Mouse (Mus musculus) CH12.LX (cell line): ENCODE data around the gene Tbc1d22a. TPM values are rescaled to one million over a fixed set of nuclear protein-coding genes. Genes with fewer than 3 reads are reported as not detected.

Source experiments
- DNase-seq: peaks from one replicate; pipeline ENCODE4 v3.0.0-alpha.2; 2013; ENCODE audit errors: extremely low read depth
- H3K27ac ChIP-seq: 2 replicates; pipeline ENCODE4 v1.5.1; 2012; ENCODE audit warnings: low read depth, mild to moderate bottlenecking, control low read depth, moderate library complexity; ENCODE audit not compliant: insufficient read depth
- H3K27me3 ChIP-seq: replicated peaks from 2 replicates; pipeline ENCODE3; 2012; ENCODE audit warnings: inconsistent platforms
- H3K36me3 ChIP-seq, 2 experiments: replicated peaks in 1 of 2; 2 replicates each; pipeline versions ENCODE3 to v1.6.1; 2012; ENCODE audit warnings: inconsistent platforms in 1 of 2, low read length in 1 of 2, mild to moderate bottlenecking in 1 of 2, mixed read lengths in 1 of 2, moderate library complexity in 1 of 2; ENCODE audit not compliant: control insufficient read depth in 1 of 2, insufficient read depth in 1 of 2
- H3K4me1 ChIP-seq, 2 experiments: 2 replicates each; pipeline ENCODE4 v1.6.1; 2012; ENCODE audit warnings: inconsistent platforms in 1 of 2, moderate library complexity in 1 of 2; ENCODE audit not compliant: insufficient read depth in 2 of 2, control insufficient read depth in 1 of 2
- H3K4me2 ChIP-seq: 2 replicates; pipeline ENCODE4 v1.6.1; 2012; ENCODE audit warnings: low read depth, mild to moderate bottlenecking, control low read depth; ENCODE audit not compliant: poor library complexity, insufficient read depth, severe bottlenecking
- H3K4me3 ChIP-seq, 3 experiments: fragments of 150-350 bp in 1 of 3; sonication (generic) in 1 of 3; replicated peaks in 1 of 3; 2 replicates each; pipeline versions ENCODE3 to v1.5.1; 2011 to 2012; ENCODE audit warnings: low read depth in 2 of 3, low read length in 2 of 3, mild to moderate bottlenecking in 2 of 3, moderate library complexity in 2 of 3, control low read depth in 1 of 3, improper control_type of control experiment in 1 of 3, inconsistent platforms in 1 of 3, mixed read lengths in 1 of 3; ENCODE audit not compliant: poor library complexity in 1 of 3
- H3K79me2 ChIP-seq: replicated peaks from 2 replicates; pipeline ENCODE4 v1.6.1; 2012; ENCODE audit warnings: mild to moderate bottlenecking, moderate library complexity; ENCODE audit not compliant: control insufficient read depth, poor library complexity, insufficient read depth, severe bottlenecking; ENCODE audit errors: extremely low read depth
- H3K9ac ChIP-seq: 2 replicates; pipeline ENCODE4 v1.6.1; 2012; ENCODE audit warnings: low read depth, mild to moderate bottlenecking, control low read depth, moderate library complexity; ENCODE audit not compliant: insufficient read depth
- H3K9me3 ChIP-seq: replicated peaks from 2 replicates; pipeline ENCODE3; 2012; ENCODE audit warnings: low read length, inconsistent platforms, mixed read lengths
- CHD1 ChIP-seq: IDR thresholded peaks from 2 replicates; pipeline ENCODE4 v1.6.1; 2012; ENCODE audit warnings: low read depth, low read length, improper control_type of control experiment, inconsistent platforms
- CHD2 ChIP-seq: IDR thresholded peaks from 2 replicates; pipeline ENCODE4 v1.6.1; 2011; ENCODE audit warnings: low read length, improper control_type of control experiment
- CTCF ChIP-seq, 2 experiments: IDR thresholded peaks in 1 of 2; conservative IDR thresholded peaks in 1 of 2; 2 replicates each; pipeline ENCODE4 v1.5.1; 2011 to 2012; ENCODE audit warnings: low read depth in 2 of 2, low read length in 2 of 2, improper control_type of control experiment in 1 of 2, inconsistent platforms in 1 of 2, mild to moderate bottlenecking in 1 of 2, moderate library complexity in 1 of 2
- E2F4 ChIP-seq: IDR thresholded peaks from 2 replicates; pipeline ENCODE4 v1.6.1; 2011; ENCODE audit warnings: low read depth, low read length, improper control_type of control experiment; ENCODE audit not compliant: insufficient replicate concordance
- ELF1 ChIP-seq: IDR thresholded peaks from 2 replicates; pipeline ENCODE4 v1.6.1; 2014; ENCODE audit warnings: low read depth, mild to moderate bottlenecking, inconsistent platforms, low read length, improper control_type of control experiment
- ETS1 ChIP-seq: conservative IDR thresholded peaks from 2 replicates; pipeline ENCODE4 v1.6.1; 2012; ENCODE audit warnings: low read depth, mild to moderate bottlenecking, inconsistent platforms, low read length, improper control_type of control experiment, moderate library complexity
- GABPA ChIP-seq: IDR thresholded peaks from 2 replicates; pipeline ENCODE4 v1.6.1; 2012; ENCODE audit warnings: low read depth, low read length, improper control_type of control experiment, inconsistent platforms; ENCODE audit not compliant: insufficient replicate concordance
- HCFC1 ChIP-seq: IDR thresholded peaks from 2 replicates; pipeline ENCODE4 v1.6.1; 2012; ENCODE audit warnings: low read depth, mild to moderate bottlenecking, inconsistent platforms, low read length, improper control_type of control experiment
- IRF4 ChIP-seq: IDR thresholded peaks from 2 replicates; pipeline ENCODE4 v1.6.1; 2014; ENCODE audit warnings: low read depth, mild to moderate bottlenecking, inconsistent platforms, low read length, improper control_type of control experiment
- JUN ChIP-seq: IDR thresholded peaks from 2 replicates; pipeline ENCODE4 v1.6.1; 2011; ENCODE audit warnings: low read depth, mild to moderate bottlenecking, low read length, improper control_type of control experiment, moderate library complexity; ENCODE audit not compliant: insufficient read depth
- MAX ChIP-seq: IDR thresholded peaks from 2 replicates; pipeline ENCODE4 v1.6.1; 2011; ENCODE audit warnings: low read length, improper control_type of control experiment
- MEF2A ChIP-seq: IDR thresholded peaks from 2 replicates; pipeline ENCODE4 v1.6.1; 2014; ENCODE audit warnings: low read depth, mild to moderate bottlenecking, inconsistent platforms, low read length, improper control_type of control experiment, borderline replicate concordance
- MXI1 ChIP-seq: IDR thresholded peaks from 2 replicates; pipeline ENCODE4 v1.6.1; 2011; ENCODE audit warnings: mild to moderate bottlenecking, low read depth, low read length, improper control_type of control experiment
- MYC ChIP-seq: IDR thresholded peaks from 2 replicates; pipeline ENCODE4 v1.6.1; 2011; ENCODE audit warnings: low read depth, mild to moderate bottlenecking, improper control_type of control experiment, low read length
- NELFE ChIP-seq: IDR thresholded peaks from 2 replicates; pipeline ENCODE4 v1.6.1; 2011; ENCODE audit warnings: low read depth, low read length, improper control_type of control experiment
- NRF1 ChIP-seq: IDR thresholded peaks from 2 replicates; pipeline ENCODE4 v1.6.1; 2014; ENCODE audit warnings: low read depth, mild to moderate bottlenecking, inconsistent platforms, low read length, improper control_type of control experiment, moderate library complexity
- POLR2A ChIP-seq: IDR thresholded peaks from 2 replicates; pipeline ENCODE4 v1.6.1; 2011; ENCODE audit warnings: low read depth, mild to moderate bottlenecking, improper control_type of control experiment, low read length
- RAD21 ChIP-seq: IDR thresholded peaks from 2 replicates; pipeline ENCODE4 v1.6.1; 2011; ENCODE audit warnings: low read depth, mild to moderate bottlenecking, low read length, improper control_type of control experiment, moderate library complexity
- UBTF ChIP-seq: IDR thresholded peaks from 2 replicates; pipeline ENCODE4 v1.6.1; 2012; ENCODE audit warnings: low read depth, mild to moderate bottlenecking, inconsistent platforms, low read length, improper control_type of control experiment, moderate library complexity
- USF2 ChIP-seq: conservative IDR thresholded peaks from 2 replicates; pipeline ENCODE4 v1.6.1; 2011; ENCODE audit warnings: low read depth, low read length, improper control_type of control experiment
- ZC3H11A ChIP-seq: IDR thresholded peaks from 2 replicates; pipeline ENCODE4 v1.6.1; 2012; ENCODE audit warnings: low read depth, mild to moderate bottlenecking, inconsistent platforms, low read length, improper control_type of control experiment
- ZMIZ1 ChIP-seq: IDR thresholded peaks from 2 replicates; pipeline ENCODE4 v1.6.1; 2012; ENCODE audit warnings: low read depth, mild to moderate bottlenecking, inconsistent platforms, low read length, improper control_type of control experiment
- ZNF384 ChIP-seq: IDR thresholded peaks from 2 replicates; pipeline ENCODE4 v1.6.1; 2012; ENCODE audit warnings: low read depth, low read length, improper control_type of control experiment, inconsistent platforms
- dilution Hi-C: fragments of 300-500 bp; cut with MboI; formaldehyde crosslinking; loops from 2 replicates; pipeline ENCODE4 v1.14.3; 2020; ENCODE audit warnings: low sequenced_read_pairs; ENCODE audit not compliant: extremely low pct_unique_long_range_greater_than_20kb, extremely low pct_ligation_motif_present
- in situ Hi-C: fragments of 300-500 bp; cut with MboI; formaldehyde crosslinking; loops from 3 replicates; pipeline ENCODE4 v1.14.3; 2019; ENCODE audit warnings: low sequenced_read_pairs, low pct_ligation_motif_present, low pct_unique_long_range_greater_than_20kb, mixed read lengths
- polyA plus RNA-seq: library from polyadenylated mRNA; unstranded; fragments of >175 nt; gene quantifications from 2 replicates; pipeline ENCODE4 v1.2.1, GENCODE M21; 2012; ENCODE audit warnings: low read depth; ENCODE audit not compliant: insufficient read length
- total RNA-seq, 2 experiments: library from RNA; depleted of rRNA; stranded (reverse); fragments of 300-350 nt in 1 of 2; fragments of >200 nt in 1 of 2; gene quantifications; 2 replicates each; pipeline ENCODE4 v1.2.3; 2012 to 2014

Gene Tbc1d22a
- total and polyA plus RNA-seq, 3 experiments: 17.6 to 20.2 (median 19.4) TPM

DNA sequence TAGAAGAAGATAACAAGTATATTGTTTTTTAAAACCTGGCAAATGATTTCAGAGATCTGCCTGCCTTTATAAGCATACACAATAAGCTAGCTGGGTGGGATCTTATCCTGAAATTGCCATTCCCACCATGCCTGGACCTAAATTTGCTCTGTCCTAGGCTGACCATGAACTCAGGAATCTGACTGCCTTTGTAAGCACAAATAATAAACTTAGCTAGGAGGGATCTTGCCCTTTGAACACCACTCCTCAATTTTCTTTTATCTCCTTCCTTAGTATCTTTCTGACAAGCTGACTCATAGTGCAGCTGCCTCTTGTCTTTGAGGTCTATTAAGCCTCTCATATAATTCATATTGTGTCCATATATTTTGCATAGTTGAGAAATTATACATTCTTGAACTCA lies 253.8 kb downstream of the Tbc1d22a start:
- DNase-seq: no peak
- Histone ChIP-seq H3K27me3 (no peaks in the 10 kb centered on the region), H3K9me3 (peaks cover 6% of the 10 kb centered on the region), H3K4me1 (peaks cover 7 to 36% of the 10 kb centered on the region in 2 experiments; a peak in 3 of 4 replicates), H3K36me3 (peaks cover 0 to 17% of the 10 kb centered on the region in 2 experiments), H3K4me3 (no peak overlapping the region), H3K27ac (no peak overlapping the region), H3K4me2 (no peak overlapping the region), H3K9ac (no peak overlapping the region), H3K79me2 (no peaks in the 10 kb centered on the region)
- in situ Hi-C loops (no loop called here), dilution Hi-C loops (no loop called here)
- no peak for TF ChIP-seq ETS1
- TF ChIP-seq RAD21: no peak
- no peak for TF ChIP-seq CHD2
- TF ChIP-seq ELF1: no peak
- no peak for TF ChIP-seq ZC3H11A
- no peak for TF ChIP-seq ZNF384
- TF ChIP-seq JUN: no peak
- TF ChIP-seq MEF2A: no peak
- no peak for TF ChIP-seq POLR2A
- TF ChIP-seq NELFE: no peak
- TF ChIP-seq MYC: no peak
- TF ChIP-seq CHD1: no peak
- TF ChIP-seq MXI1: no peak
- no peak for TF ChIP-seq UBTF
- TF ChIP-seq HCFC1: no peak
- TF ChIP-seq USF2: no peak
- TF ChIP-seq MAX: no peak
- no peak for TF ChIP-seq CTCF (conservative IDR thresholded peaks at IDR 0.05 in 1 of 2, IDR thresholded peaks at IDR 0.05 in 1 of 2; ENCODE audit: low read depth in 2 of 2, low read length in 2 of 2)

DNA sequence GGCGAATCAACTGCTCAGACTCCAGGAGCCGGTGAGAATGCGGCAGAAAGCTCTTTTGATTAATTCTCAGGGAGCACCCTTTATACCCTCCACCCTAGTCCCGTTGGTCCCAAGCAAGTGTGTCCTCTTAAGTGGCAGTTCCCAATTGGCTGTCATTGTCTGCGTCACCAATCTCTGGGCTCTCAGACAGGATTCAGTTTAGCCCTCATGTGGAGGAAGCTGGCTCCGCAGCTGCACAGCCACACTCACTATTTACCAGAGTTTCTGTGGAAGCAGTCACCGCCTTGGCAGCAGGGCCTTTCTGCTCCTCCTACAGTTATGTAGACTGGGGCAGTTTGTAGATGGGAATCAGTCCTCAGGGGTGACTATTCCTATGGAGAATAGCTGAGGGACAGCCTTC lies 256.9 kb downstream of the Tbc1d22a start:
- H3K27ac ChIP-seq: no peak overlapping the region
- dilution Hi-C loops (no loop called here), in situ Hi-C loops (no loop called here)
- H3K4me2 ChIP-seq: no peak overlapping the region
- H3K9ac ChIP-seq: no peak overlapping the region
- no peak for TF ChIP-seq HCFC1
- no peak for TF ChIP-seq NRF1
- TF ChIP-seq UBTF: no peak
- no peak for TF ChIP-seq ZNF384
- TF ChIP-seq IRF4: no peak
- no peak for TF ChIP-seq MXI1
- no peak for TF ChIP-seq GABPA
- TF ChIP-seq CTCF (conservative IDR thresholded peaks at IDR 0.05 in 1 of 2, IDR thresholded peaks at IDR 0.05 in 1 of 2; ENCODE audit: low read depth in 2 of 2, low read length in 2 of 2): no peak
- TF ChIP-seq E2F4: no peak
- no peak for TF ChIP-seq POLR2A
- TF ChIP-seq NELFE: no peak
- TF ChIP-seq ZMIZ1: no peak
- TF ChIP-seq ZC3H11A: no peak
- no peaks in the 10 kb centered on the region for H3K79me2 ChIP-seq
- H3K4me1 ChIP-seq: peaks cover 7 to 19% of the 10 kb centered on the region in 2 experiments; a peak in 3 of 4 replicates
- no peak overlapping the region for H3K4me3 ChIP-seq
- peak; percentile 8 for DNase-seq
- H3K36me3 ChIP-seq: peaks cover 0 to 16% of the 10 kb centered on the region in 2 experiments
- H3K27me3 ChIP-seq: no peaks in the 10 kb centered on the region
- H3K9me3 ChIP-seq: peaks cover 6% of the 10 kb centered on the region
